Mouse (Mus musculus) activated CD4-positive, CD25-positive, alpha-beta regulatory T cell, adult 4 months (primary cell): ENCODE measurements at regions not wholly inside any gene's neighbourhood (a gene's known extent, or its start where the extent isn't known, plus 50 kb on each side); places are given as distances from the start of the nearest gene placed in this dataset.

ENCODE experiments used
- ATAC-seq: one replicate; pipeline ENCODE4 v1.8.0; 2017

DNA sequence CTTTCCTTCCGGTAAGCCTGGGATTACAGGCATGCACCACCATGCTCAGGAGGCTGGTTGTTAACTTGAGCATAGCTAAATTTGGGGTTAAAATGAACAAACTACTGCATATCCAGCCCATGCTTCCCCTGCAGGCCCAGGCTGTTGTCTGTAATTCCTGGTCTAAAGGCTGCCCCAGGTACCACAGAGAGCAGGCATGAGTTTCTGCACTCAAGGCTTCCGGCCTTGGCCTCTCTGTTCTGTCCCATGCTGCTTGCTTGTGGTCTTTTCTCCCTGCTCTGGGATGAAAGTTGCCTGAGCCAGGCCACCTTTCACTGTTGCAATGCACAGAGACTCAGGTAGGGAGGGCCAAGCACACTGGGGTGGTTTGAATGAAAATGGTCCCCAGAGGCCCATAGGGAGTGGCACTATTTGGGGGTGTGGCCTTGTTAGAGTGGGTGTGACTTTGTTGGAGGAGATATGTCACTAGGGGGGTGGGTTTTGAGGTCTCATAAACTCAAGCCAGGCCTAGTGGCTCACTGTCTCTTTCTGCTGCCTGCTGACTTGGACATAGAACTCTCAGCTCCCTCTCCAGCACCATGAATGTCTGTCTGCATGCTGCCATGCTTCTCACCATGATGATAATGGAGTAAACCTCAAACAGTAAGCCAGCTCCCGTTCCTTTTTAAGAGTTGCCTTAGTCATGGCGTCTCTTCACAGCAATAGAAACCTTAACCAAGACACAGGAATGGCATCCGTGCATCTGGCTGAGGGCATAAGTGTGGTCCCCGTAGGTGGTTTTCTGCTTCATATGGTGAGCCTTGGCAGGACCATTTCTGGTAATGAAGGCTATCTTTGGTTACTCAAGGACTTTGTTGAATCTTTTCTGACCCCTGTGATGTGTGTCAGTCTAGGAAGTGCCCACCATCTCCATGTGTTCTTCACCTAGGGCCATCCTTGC lies 86.7 kb upstream of the Zfp366 start:
- ATAC-seq, result no peak

DNA sequence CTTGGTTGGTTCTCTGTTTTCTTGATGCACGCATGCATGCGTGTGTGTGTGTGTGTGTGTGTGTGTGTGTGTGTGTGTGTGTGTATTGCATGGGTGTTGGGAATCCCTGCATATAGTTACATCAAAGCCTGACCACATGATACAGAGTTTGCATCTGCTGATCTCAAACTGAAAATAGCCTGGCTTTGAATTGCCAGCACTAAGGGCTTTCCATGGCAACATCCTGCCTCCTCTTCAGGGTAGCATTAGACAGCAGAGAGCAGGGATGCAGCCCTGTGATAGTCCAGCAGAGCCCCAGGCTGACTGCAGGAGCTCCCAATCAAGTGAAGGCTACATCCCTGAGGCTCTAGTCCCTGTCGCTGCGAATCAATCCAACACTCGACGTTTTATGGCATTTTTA lies 87.8 kb upstream of the Zfp366 start:
- no peak for ATAC-seq

DNA sequence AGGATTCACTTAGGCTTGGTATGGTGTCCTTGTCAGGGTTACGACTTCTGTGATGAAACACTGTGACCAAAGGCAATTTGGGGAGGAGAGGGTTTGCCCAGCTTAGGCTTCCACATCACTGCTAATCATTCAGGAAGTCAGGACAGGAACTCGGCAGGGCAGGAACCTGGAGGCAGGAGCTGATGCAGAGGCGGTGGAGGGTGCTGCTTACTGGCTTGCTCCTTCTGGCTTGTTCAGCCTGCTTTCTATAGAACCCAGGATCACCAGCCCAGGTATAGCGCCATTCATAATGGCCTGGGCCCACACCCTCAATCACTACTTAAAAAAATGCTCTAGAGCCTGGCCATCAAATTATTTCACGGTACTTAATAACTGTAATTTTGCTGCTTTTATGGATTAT lies 89.6 kb upstream of the Zfp366 start:
- ATAC-seq, result no peak

DNA sequence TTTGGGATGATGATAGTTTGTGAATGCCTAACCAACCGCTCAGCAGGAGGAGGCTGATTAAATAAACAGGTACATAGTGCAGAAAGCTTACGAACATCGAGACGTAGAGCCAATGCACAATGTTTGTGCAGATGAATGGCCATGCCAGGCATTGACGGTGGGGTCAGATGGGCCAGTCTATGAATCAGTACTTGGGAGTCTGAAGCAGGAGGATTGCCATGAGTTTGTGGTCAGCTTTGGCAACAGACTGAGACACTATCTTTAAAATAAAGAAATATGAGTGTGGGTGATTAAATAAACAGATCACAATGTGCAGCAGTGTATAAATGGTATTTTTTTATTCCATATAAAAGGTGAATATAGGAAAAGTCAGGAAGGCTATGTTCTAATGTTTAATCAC lies 90.4 kb upstream of the Zfp366 start:
- no peak for ATAC-seq

DNA sequence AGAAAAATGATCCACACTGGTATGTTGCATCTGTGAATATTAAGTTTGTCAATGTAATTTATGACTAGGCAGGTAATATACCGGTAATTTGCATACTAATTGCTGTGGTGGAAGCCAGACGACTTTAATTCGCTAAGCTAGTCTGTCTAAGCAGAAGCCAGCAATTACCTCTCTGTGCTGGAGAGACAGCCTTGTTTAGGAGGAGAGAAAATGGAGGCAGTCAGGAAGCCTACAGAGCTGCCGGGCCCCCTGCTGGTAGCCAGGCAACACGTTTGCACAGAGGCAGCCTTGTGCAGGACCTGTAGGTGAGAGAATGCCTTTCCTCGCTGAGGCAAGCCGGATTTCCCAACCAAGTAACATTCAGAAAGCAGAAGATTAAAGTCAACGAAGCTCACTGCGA lies 91.4 kb upstream of the Zfp366 start:
- ATAC-seq, result peak; percentile 66

DNA sequence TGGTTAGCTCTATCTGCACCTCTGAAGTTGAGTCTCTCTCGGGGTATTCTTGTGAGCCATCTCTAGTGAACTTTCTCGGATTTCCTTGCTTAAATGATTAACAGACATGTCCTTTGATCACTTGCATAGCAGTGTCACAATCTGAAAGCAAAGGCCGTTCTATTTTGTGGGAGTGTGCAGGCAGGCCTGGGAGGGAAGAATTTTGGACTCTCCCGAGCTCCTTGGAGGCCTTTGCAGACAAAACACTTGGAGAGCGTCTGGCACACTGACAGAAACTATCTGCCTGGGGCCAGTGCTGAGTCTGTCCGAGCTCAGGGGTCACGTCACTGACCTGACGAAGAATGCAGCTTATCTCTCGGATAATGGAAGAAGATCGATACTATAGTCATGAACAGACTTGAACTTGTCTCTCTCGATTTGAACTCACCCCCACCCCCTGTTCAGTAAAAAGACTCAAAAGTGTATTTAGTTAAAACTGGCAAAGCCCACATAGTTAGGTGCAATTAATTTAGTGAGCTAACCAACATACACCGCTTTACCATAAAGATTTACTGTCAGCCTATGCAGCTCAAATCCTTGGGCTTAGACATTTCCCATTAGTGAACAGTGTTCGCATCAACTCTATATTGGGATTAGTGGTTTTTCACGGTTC lies 92.2 kb upstream of the Zfp366 start:
- no peak for ATAC-seq

DNA sequence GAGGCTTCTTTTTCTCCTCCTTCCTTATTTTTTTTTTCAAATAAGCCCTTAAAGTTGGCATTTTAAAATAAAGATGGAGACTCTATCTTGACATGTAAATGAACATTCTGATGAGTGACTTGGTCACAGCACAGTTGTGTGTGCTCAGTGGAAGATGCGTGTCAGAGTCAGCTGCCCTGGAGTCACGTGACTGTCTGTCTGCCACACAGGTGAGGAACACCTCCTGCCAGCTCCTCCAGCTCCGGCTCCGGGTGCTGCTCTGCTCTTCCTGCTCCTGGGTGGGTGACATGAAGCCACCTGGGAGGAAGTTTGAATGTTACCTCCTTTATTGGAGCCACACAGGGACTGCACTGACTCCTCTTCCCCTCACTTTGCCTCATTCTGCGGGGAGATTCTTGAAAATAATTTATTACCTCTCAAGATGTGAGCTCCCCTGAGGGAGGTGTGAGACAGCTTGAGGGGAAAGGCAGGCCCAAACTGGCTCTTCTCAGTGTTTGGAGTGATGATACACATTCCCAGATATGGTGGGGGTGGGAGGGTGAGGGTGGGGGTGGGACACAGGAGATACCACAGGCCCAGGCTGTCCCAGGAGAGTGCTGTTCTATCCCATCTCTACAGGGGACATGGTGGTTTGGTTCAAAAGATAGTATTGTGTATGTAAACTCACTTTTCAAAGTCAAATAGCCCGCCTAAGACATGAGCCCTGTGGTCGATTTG lies 92.9 kb upstream of the Zfp366 start:
- no peak for ATAC-seq

DNA sequence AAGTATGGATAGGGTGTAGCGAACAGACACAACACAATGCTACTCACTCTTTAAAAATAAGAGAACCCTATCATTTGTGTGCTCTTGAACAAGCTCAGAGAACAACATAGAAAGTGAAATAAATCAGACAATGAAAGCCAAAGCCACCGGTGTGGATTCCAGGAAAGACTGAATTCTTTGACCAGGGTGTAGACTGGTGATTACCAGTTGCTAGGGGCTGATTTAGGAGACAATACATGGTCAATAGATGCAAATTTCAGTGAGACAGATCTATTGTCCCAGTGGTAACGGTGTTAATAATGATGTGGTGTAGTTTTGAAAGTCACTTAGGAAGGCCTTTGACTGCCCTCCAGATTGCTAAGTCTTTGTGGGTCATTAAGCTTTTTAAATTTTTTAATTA lies 94.3 kb upstream of the Zfp366 start:
- no peak for ATAC-seq

DNA sequence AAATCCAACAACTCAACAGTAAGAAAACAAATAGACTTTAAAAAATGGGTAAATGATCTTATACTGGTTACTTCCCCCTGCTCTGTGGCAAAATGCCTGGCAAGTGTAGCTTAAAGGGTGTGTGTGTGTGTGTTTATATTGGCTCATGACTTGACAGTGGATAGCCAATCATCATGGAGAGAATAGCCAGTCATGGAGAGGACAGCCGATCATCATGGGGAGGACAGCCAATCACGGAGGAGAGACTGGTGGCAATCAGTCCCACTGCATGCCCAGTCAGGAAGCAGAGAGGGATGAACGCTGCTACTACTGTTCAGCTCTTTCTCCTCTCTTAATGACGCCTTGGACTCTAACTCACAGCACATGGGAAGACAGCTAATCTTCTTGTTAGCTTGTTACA lies 96.3 kb upstream of the Zfp366 start:
- ATAC-seq, result no peak

DNA sequence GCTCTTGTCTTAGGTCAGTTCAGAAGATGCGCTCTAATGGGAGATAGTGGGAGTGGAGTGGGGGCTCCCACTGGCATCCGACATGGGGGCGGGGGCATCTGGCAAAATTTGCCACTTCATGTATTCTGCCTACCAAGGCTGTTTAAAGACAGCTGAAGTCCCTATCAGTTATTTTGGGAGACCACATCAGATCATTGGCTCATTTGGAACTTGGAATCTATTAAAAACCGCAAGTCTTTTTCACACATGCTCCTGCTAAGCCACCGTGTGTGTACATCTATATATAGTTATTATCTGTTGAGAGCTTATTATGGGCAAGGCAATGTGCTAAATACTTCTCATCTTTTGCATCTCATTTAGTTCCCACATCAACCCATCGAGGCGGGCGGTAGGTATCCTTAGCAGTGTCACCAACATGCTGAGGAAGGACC lies 95.0 kb upstream of the 1700024P04Rik start:
- no peak for ATAC-seq

DNA sequence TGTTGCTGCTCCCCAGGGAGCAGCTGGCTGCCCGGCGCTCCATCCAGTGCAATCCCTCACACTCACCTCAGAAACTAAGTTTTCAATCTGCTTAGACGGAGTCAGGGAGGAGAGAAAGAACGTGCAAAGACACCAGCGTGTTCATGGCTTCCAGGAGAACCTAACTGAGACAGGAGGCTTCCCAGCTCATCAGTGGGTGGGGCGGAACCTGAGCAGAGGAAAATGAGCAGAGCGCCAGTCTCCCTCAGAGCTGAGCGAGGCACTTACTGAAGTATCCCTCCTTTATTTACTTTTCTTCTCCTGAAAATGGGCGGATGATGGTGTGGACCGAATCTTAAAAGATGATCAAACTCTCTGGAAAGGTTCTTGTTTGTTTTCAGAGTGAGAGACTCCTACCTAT lies 94.3 kb upstream of the 1700024P04Rik start:
- ATAC-seq, result no peak

DNA sequence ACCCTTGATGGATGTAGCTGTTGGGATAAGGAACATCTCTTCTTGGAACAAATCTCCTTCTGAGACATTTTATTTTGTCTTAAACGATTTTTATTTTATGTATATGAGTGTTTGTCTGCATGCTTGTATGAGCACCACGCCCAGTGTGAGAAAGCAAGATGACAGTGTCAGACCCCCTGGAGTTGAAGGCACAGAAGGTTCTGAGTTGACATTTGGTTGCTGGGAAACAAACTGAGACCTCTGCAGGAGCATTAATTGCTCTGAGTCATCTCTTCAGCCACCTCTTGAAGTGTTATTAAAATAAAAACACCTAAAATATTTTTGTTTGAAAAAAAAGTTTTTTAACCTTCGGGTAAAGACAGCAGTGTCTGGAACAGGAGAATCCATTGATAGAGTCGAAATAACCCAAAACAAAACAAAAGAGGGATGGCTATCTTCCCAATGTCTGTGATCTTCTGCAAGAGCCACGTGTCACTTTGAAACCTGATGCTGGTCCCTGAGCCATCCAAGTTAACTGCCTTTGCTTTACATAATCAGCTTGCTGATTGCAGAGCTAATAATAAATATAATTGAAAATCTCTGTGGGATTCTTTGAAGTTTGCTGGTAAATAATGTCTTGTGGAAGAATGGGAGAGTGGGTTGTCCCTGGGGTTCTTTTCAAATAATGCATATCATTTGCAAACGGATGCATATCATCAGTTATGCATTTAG lies 92.8 kb upstream of the 1700024P04Rik start:
- ATAC-seq, result no peak

DNA sequence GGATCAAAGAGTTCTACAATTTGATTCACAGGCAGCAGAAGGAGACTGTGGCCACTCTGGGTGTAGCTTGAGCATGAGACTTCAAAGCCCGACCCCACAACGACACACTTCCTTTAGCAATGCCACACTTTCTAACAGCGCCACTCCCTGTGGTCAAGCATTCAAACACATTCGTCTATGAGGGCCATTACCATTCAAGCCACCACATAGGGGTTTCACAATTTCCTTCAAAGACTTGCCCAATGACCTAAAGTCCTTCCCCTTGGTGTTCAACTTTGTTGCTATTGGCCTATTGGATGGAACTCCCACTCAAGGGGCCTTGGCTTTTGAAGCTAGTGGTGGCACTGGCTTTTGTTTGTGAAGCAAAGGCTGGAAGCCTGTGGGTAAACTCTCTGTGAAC lies 91.1 kb upstream of the 1700024P04Rik start:
- no peak for ATAC-seq

DNA sequence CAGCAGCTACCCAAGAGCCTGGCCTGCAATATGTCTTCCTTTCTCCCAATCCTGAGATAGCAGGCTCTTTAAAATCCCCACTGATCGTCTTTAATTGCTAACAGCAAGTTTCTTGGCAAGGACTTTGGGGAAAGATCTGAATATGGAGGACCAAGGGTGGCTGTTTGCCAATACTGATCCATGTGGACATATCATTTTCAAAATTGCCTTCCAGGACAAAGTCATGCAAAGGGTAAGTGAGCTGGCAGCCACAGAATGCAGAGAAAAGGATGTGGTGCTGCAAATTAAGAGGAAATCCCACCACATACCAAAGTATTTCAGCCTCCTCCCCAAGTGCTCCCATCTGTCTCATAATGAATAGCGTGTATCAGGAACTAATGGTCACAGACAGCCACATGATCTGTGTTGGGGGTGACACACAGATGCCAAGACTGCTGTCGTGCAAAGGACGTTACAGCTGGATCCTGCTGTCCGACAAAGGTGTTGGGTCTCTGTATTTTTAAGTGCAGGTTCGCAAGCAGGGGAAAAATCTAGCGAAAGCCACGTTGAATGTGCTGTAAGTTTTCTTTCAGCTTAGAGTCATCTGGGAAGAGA lies 87.6 kb upstream of the 1700024P04Rik start:
- ATAC-seq, result no peak

DNA sequence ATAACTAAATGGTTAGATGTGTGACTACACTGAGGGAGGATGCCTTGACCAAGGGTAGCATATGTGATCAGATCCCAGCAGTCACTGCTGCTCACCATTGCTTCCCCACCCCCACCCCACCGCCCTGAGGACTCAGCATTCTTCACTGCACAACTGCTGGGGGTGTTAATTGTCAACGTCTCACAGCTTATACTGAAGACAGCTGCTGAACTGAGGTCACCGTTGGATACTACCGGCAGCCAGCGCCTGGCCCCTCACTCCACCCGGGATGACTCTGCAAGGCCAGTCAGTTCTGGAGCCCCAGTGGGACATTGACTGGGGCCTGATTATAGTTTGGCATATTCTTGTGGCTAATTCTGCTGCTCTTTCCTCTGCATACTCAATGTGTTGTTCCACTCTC lies 87.0 kb upstream of the 1700024P04Rik start:
- no peak for ATAC-seq

DNA sequence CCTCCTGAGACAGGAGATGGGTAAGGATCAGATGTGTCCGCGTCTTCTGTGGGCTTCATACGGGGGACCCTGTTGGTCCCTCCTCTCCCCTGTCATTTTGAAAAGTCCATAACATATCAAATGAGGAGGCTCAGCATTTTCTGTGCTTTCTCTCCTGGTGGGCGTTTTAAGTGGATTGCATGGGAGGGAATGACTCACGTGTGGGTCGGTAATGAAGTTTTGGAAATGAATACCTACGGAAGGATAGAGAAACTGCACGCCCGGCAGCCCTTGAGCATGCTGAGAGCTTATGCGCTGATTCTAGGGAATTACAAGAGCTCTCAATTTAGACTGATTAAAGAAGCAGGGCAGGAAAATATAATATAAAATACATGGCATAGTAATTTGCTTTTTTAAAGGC lies 85.4 kb upstream of the 1700024P04Rik start:
- no peak for ATAC-seq

DNA sequence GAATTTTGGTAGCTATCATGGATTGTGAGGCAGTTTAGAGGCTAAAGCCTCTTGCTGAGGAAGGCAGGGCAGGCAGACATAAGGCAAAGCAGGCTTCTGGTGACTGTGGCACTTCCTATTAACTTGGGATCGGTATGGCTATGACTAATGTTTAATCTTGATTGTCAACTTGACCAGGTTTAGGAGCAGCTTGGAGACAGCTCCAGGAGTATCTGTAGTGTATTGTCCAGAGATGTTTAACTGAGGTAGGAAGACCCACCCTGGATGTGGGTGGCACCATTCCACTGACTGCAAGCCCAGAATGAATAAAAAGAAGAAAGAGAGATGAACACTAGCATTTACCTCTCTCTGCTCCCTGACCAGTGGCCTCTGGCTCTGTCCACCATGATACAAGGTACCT lies 83.1 kb upstream of the 1700024P04Rik start:
- ATAC-seq, result no peak

DNA sequence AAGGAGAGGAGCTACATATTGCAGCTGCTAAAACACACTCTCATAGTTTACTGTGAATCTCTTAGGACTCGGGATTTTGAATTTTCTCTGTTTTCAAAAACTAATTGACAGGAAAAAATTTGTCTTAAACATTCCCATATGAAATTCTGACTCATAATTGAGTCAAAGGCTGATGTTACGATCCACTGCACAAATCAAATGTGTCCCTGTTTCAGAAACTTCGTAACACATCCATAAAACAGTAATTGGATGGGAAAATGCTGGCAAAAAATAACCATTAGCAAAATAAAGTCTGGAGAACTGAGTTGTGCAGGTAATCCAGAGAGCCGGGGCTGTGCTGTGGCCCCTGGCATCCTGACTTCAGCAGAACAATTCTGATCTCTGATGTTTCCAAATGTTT lies 79.1 kb upstream of the 1700024P04Rik start:
- no peak for ATAC-seq

DNA sequence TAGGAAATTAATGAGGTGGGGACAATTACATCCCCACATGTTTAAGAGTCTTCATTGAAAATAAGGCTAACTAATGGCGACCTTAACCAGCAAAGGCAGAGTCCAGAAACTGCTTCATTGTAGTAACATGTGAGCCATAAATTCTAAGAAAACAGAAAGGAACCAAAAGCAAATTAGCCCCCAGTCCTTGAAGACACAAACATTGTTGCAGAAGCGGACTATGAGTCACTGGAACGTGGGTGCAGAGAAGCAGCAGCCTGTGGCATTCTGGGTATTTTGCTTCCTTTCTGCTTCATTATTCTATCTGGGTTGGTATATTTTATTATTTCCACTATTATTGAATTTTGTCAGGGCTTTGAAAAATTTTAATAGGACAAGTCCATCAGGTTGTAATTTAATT lies 78.6 kb upstream of the 1700024P04Rik start:
- ATAC-seq, result no peak

DNA sequence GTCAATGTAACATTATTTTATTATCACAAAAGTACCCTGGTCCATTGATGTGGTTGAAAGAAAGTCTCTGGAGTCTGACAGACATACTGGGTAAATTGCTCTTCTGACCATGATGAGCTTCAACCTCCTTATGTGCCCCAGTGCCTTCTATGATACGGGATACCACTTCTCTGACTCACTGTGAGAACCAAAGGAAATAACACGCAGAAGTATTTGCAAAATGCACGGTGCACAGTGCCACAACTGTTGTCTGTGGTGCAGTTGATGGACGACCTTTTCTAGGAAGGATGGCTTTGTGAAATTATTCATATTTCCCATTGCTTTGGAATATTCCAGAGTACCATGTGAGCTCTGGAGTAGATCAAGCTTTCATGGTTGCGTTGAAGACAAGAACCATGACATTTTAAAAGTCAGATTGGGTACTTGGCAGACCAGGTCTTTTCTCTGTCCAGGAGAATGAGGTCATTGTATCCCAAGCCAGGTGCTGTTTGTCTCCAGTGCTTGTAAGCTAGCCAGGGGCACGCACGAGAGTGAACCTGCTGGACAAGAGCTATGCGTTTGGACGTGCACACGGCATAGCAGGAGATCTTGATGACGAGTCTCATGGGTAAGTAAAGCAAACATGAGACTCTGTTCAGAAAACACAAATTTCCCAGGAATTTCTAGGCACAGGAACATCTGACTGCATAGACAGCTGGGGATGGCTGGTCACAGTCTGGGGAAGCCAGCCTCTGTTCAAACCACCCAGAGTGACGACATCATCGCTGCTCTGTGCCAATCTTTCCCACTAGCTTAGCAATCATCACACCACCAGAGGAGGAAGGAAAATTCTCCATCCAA lies 74.0 kb upstream of the 1700024P04Rik start:
- no peak for ATAC-seq

DNA sequence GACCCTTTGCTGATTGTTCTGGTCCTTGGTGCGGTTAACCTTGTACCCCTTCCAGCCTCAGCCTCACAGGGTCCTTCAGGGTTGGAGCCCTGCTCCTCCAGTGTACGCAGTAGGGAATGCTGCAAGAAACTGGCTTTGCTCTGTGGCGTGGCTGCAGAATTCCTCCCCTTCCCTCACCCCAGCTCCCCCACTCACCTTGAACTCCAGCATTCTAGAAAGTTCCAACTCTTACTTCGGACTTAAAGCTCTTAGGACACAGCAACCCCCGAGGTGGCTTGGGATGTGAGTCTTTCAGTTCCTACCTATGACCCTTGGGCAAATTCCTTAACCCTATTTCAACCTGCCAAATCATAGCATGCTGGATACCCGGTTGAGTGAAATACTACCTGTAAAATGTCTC lies 73.3 kb upstream of the 1700024P04Rik start:
- no peak for ATAC-seq

DNA sequence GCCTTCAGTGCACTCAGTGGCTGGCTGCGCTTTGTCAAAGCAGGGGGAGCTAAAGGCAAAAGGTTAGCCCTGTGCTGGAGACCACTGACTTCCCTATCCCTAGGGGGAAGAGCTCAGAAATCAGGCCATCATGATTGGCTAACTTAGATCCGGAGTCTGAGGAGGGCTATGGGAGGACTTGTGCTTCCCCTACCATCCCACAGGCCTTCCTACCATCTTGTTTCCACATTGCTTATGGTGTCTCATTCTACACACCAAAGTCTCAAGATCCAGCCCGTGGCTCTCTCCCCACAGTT lies 72.9 kb upstream of the 1700024P04Rik start:
- ATAC-seq, result no peak
